In genomic region chr5:126266471-126266870, GRCm38 (mm10) we compare ENCODE assay signal across 22 mouse cellular contexts.
A peak's percentile ranks its signal among the peaks of the same experiment; 100 is the strongest.
DNase-seq lines count a peak whose midpoint lies in the region; ATAC-seq lines count a peak whose summit lies in the region.
"Had no signal": no experiment of that assay in that cellular context is flagged by ENCODE, and none has a peak within 500 bp of the region (broad histone marks: within the 10 kb centered on the region; RNA-seq: fewer than 3 reads in every experiment).

No protein-coding gene starts in this region.

- H3K9me3 ChIP-seq in megakaryocyte, embryonic 14.5 days: peaks cover 61% of the 10 kb centered on the region
- H3K9me3 ChIP-seq: forebrain, embryonic 10.5 days; forebrain, embryonic 13.5 days; hindbrain, embryonic 12.5 days; hindbrain, embryonic 15.5 days had no signal

- H3K36me3 ChIP-seq in megakaryocyte, embryonic 14.5 days (replicated peaks; ENCODE audit: low read length): no peaks in the 10 kb centered on the region
- H3K36me3 ChIP-seq: forebrain, embryonic 10.5 days; hindbrain, embryonic 12.5 days; hindbrain, embryonic 15.5 days had no signal

- H3K4me1 ChIP-seq in megakaryocyte, embryonic 14.5 days: no peaks in the 10 kb centered on the region
- H3K4me1 ChIP-seq: forebrain, embryonic 10.5 days; hindbrain, embryonic 12.5 days; hindbrain, embryonic 15.5 days had no signal

- no peak for ATAC-seq in megakaryocyte, adult 5-6 weeks (ENCODE audit: poor library complexity, severe bottlenecking)
- ATAC-seq: CD4-positive, CD25-positive, alpha-beta regulatory T cell, adult 4 months; forebrain, embryonic 13.5 days; forebrain, embryonic 16.5 days had no signal

- no peaks in the 10 kb centered on the region for H3K27me3 ChIP-seq in megakaryocyte, embryonic 14.5 days (replicated peaks)
- H3K27me3 ChIP-seq: forebrain, embryonic 13.5 days; hindbrain, embryonic 12.5 days; hindbrain, embryonic 15.5 days had no signal

- DNase-seq in layer of hippocampus, adult 9-11 months: peak; percentile 4
- no peak for DNase-seq in layer of hippocampus, adult 11-12 months (ENCODE audit: low spot score)
- peak; percentile 15 for DNase-seq in right cerebral cortex, postnatal 14 days
- no peak for DNase-seq in right cerebral cortex, postnatal 4 days
- peak; percentile 18 to 19 for DNase-seq in right cerebral cortex, postnatal 36 days (ENCODE audit: low spot score in 2 of 2)
- DNase-seq in lung, postnatal 4 days: no peak
- DNase-seq: adrenal gland, adult 2 months; adrenal gland, postnatal 14 days; cerebellum, adult 18-20 months; cerebellum, adult 9-10 months; cerebellum, postnatal 14 days; gastrocnemius, adult 2 months; gastrocnemius, postnatal 14 days; heart, adult 11 months had no signal

- peak overlapping the region; percentile 23 for H3K4me3 ChIP-seq in megakaryocyte, embryonic 14.5 days (replicated peaks)
- H3K4me3 ChIP-seq: forebrain, embryonic 10.5 days; forebrain, embryonic 13.5 days; gastrocnemius, adult 2 months; hindbrain, embryonic 12.5 days; hindbrain, embryonic 15.5 days had no signal

Comparison
In these comparisons a context has a peak if more than half of its experiments do, and no peak if none do; other contexts are left out.
1. DNase-seq: peak in layer of hippocampus, adult 9-11 months (single experiment), right cerebral cortex, postnatal 14 days (single experiment) and right cerebral cortex, postnatal 36 days (2 of 2); none in layer of hippocampus, adult 11-12 months (single experiment), right cerebral cortex, postnatal 4 days (single experiment) and lung, postnatal 4 days (0 of 2).